Mouse (Mus musculus) gastrocnemius, postnatal 25 days (tissue): ENCODE results near the gene Jun. TPM values are rescaled to one million over a fixed set of nuclear protein-coding genes. Genes with fewer than 3 reads are reported as not detected.

Source experiments
- DNase-seq: peaks from one replicate; pipeline ENCODE4 v3.0.0; 2022
- long read RNA-seq, 2 experiments: library from polyadenylated mRNA; stranded (forward); transcript quantifications; one replicate each; pipeline ENCODE4 v2.0.0; 2021
- total RNA-seq, 2 experiments: library from RNA; stranded (reverse); gene quantifications; 1 replicate in 1 of 2; 2 replicates in 1 of 2; pipeline ENCODE4 v1.2.3; 2021

The Jun gene
- 10 to 100 TPM; 54.4 to 54.5 TPM for total RNA-seq
- long read RNA-seq, experiment 1, transcript Jun-201 (1 exons, 3,189 nt), result major isoform, 31 of 31 reads
- long read RNA-seq, experiment 1, partial matches to known transcripts, result 0 of 31 reads
- long read RNA-seq, experiment 1, other reads (novel, unspliced or antisense), result 0 of 31 reads
- long read RNA-seq, experiment 2, transcript Jun-201 (1 exons, 3,189 nt), result major isoform, 28 of 30 reads
- long read RNA-seq, experiment 2, partial matches to known transcripts, result 1 of 30 reads
- long read RNA-seq, experiment 2, other reads (novel, unspliced or antisense), result 1 of 30 reads

GRCm38 (mm10) chr4:95052025-95052899 is at the start of gene Jun:
Jun (minus strand) TSS chr4:95052222.
- DNase-seq, result peak; percentile 99

DNA sequence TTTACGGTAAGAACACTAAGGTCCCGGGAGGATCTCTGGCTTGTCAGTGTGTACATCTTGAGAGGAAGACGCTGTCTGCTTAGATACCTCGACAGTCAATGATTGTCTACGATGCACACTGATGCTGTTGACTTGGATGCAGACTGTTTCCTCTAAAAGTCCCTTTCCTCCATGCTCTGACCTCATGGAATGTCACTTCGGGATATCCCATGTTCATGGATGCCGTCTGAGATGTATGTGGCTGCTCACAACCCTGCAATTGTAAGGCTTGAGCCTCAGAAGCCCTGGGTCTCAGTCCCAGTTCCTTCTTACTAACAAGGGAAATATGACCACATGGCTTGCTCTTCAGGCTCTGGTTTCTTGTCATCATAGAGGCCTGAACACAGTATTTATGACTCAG is 49.7 kb upstream of the Jun start:
- DNase-seq, result no peak

GRCm38 (mm10) chr4:95100694-95101093 is 48.7 kb upstream of the Jun start:
- DNase-seq, result no peak

DNA sequence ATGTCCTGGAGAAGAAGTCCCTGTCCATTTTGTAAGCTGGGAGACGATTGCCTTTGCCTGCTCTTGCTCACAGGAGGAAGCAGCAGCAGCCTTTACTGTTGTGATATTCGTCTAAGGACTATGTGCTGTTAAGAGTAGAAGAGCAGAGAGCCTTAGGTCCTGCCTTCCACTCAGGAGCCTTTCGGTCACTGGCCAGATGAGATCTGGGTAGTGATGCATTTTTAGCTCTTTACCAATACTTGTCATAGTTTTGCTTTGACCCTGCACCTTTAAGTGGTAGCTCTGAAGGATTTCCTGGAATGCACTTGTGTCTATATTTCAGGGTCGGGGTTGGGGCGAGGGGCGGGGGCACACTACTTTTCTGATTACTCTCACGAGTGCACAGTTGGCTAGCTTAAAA is 47.4 kb upstream of the Jun start:
- DNase-seq, result no peak

GRCm38 (mm10) chr4:95098722-95099097 is 46.7 kb upstream of the Jun start:
- DNase-seq, result no peak

GRCm38 (mm10) chr4:95097942-95098721 is 46.1 kb upstream of the Jun start:
- DNase-seq, result no peak

DNA sequence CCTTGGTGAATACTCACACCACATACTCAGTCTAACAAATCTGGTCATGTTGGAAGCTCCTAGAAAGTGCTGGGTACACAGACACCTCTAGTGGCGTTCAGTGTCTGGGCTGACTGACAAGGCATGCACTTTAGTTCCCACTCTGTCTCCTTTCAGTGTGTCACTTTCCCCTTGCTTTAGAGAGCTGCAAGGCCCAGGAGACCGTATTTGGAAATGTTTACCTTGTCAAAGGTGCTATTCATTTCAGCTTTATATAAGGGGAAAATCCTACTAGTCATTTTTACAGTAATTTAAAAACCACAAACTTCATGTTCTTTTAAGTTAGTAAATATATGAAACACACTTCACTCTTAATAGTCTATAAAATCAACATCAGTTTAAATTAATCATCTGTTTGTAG is 44.7 kb upstream of the Jun start:
- DNase-seq, result no peak

DNA sequence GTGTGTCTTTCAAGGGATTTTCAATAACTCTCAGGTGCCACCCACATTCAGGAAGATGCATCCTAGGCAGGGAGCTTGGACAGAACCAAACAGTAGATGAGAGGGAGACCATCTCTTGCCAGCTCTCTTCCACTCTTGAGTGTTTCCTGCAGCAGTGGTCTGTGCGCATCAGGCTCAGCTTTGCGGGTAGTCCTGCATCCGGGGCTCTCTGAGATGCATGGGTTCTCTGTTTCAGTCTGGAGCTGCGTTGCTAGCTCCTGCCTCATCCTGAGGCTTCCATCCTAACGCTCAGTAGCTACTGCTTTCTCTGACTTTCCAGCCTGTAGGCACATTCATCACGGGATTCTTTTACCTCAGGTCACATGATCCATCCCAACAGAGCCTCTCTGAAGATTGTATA is 43.9 kb upstream of the Jun start:
- no peak for DNase-seq

- no peak for DNase-seq
Measured at GRCm38 (mm10) chr4:95095355-95095754, 43.3 kb upstream of the Jun start.

GRCm38 (mm10) chr4:95094700-95095113 is 42.7 kb upstream of the Jun start:
- no peak for DNase-seq

GRCm38 (mm10) chr4:95093615-95094014 is 41.6 kb upstream of the Jun start:
- DNase-seq, result no peak

DNA sequence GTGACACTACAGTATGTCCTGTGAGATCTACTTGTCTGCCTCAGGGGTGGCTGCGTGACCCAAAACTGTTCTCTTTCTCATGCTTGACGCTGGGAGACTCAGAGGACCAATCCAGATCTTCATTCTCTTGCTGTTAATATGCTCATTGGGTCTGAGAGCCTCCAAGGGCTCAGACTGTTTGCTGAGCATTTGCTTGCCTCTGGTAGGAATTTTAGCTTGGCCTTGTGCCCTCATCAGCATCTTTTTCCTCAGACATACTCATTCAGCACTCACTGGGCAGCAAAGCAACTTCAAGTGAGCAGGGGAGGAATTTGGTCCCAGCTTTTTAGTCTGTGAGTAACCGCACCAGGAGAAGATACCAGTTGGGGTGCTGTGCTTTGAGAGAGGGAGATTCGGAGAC is 40.5 kb upstream of the Jun start:
- DNase-seq, result no peak

- DNase-seq, result no peak
Measured at GRCm38 (mm10) chr4:95091536-95091935, 39.5 kb upstream of the Jun start.

DNA sequence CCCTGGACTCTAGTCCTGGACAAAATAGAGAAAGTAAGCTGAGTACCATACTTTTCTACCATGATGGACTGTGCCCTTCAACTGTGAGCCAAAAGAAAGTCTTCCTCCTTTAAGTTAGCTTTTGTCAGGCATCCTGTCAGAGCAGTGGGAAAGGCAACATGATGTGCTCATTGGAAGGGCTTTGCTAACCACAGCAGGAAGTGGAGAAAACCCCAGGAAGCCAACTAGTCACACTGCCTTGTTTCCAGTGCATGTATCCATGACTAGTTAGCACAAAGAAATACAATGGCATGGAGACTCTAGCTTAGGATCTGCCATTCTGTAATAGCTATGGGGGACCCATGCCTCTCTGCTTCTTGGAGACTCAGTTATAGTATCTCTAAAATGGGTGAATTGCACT is 37.9 kb upstream of the Jun start:
- DNase-seq, result no peak

DNA sequence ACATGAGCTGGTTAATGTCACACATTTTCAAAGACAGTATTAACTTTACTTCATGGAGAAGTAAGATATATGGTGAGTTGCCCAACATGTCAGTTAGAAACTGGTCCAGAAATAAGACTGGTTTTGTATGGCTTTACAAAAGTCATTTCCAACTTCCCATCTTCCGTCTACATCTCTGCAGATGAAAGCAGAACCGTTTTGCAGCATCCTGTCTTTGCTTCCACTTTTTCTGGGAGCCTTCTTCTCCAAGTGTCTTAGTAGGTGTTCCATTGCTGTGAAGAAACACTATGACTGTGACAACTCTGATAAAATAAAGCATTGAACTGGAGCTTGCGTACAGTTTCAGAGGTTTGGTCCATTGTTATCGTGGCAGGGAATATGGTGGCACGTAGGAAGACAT is 37.0 kb upstream of the Jun start:
- DNase-seq, result no peak

GRCm38 (mm10) chr4:95083957-95084356 is 31.9 kb upstream of the Jun start:
- no peak for DNase-seq

- DNase-seq, result no peak
Measured at GRCm38 (mm10) chr4:95083191-95083729, 31.2 kb upstream of the Jun start.

DNA sequence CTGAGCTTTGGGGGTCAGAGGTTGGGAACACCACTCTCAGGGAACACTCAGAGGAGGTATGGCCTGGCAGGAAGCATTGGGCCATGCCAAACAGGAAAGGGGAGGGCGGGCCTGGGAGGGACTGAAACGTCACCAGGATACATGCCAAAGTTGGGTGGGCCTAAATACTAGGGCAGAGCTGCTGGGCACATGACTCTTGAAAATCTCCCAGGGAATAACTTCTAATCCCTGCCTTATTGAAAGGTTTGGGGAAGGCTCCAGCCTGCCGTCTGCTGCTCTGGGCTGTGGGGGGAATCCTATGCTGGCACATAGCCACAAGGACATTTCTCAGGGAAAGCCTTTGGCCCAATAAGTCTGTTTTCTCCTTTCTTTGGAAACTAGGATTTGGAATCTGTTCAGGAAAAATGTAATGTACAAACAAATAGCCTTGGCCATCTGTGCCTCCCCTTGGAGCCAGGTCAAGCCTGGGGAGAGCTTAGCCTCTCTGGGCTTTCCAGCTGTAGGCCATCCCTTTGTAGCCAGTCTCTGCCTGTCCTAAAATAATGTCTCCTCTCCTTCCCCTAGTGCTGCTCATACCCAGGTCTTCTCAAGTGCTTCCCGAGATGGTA is 30.6 kb upstream of the Jun start:
- DNase-seq, result peak; percentile 68

DNA sequence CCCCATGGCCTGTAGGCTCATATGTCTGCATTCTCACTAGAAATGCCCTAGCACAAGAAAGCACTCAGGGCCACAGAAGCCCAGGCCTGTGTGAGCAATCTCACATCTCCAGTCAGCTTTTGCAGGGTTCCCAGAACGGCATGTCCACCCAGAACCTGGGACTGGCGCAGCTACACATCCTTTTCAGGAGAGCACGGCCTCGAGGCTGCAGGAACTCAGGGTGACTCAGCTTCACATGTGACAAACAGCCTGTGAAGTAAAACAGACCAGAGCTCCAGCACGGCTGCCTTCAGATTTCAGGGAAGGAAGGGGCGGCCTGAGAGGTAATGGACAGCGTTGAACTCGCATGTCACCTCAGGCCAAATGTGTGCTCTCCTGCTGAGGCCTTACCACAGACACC is 29.6 kb upstream of the Jun start:
- DNase-seq, result no peak

GRCm38 (mm10) chr4:95078625-95079024 is 26.6 kb upstream of the Jun start:
- DNase-seq, result no peak

- no peak for DNase-seq
Measured at GRCm38 (mm10) chr4:95076279-95076678, 24.3 kb upstream of the Jun start.

GRCm38 (mm10) chr4:95075591-95076002 is 23.6 kb upstream of the Jun start:
- DNase-seq, result no peak
